Mouse (Mus musculus) G1E (cell line): ENCODE results near the gene Trem3.

ENCODE experiments used
- CTCF ChIP-seq: IDR thresholded peaks from 2 replicates; pipeline ENCODE4 v1.5.1; 2012; ENCODE audit warnings: low read depth, low read length, inconsistent platforms, mixed read lengths
- GATA1 ChIP-seq: IDR thresholded peaks from 2 replicates; pipeline ENCODE4 v1.6.1; 2012; ENCODE audit warnings: borderline replicate concordance, low read length, inconsistent platforms, mixed read lengths

DNA sequence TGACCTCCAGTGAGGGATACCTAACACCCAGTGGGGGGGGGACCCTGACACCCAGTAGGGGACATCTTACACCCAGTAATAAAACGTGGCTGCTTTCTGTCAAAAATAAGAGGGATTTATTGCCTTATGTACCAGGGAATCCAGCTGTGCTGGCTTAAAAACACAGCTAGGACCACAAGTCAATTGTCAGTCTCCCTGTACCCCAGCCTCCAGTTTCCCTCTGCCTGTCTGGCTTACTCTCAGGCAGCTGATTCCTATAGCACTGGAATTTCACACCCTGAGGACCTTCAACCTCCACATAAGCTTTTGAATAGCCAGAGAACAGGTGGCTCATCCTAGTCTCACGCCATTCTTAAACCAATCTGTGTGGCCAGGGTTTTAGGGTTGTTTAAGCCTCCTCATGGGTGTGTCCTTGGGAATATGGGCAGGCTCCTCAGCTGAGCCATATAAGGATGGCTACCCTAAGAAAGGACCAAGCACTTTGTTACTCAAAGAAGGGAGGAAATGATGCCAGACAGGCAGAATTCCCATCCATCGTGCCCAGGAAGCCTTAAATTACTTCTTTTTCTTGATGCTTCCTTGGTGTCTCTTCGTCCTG lies 11.7 kb upstream of the Trem3 start:
- TF ChIP-seq CTCF (no peak), GATA1 (no peak)
